Mouse (Mus musculus) spleen, adult 2 months (tissue): ENCODE measurements around the gene Mr1.

Experiments
- CTCF ChIP-seq: fragments of 200-500 bp; IDR thresholded peaks from 2 replicates; pipeline ENCODE4 v1.5.1; 2011; ENCODE audit warnings: mild to moderate bottlenecking, inconsistent platforms; ENCODE audit not compliant: insufficient read depth, insufficient read length, insufficient replicate concordance; ENCODE audit errors: extremely low read depth
- POLR2A ChIP-seq: fragments of 200-500 bp; IDR thresholded peaks from 2 replicates; pipeline ENCODE4 v1.6.1; 2011; ENCODE audit warnings: low read depth, low read length, inconsistent platforms

DNA sequence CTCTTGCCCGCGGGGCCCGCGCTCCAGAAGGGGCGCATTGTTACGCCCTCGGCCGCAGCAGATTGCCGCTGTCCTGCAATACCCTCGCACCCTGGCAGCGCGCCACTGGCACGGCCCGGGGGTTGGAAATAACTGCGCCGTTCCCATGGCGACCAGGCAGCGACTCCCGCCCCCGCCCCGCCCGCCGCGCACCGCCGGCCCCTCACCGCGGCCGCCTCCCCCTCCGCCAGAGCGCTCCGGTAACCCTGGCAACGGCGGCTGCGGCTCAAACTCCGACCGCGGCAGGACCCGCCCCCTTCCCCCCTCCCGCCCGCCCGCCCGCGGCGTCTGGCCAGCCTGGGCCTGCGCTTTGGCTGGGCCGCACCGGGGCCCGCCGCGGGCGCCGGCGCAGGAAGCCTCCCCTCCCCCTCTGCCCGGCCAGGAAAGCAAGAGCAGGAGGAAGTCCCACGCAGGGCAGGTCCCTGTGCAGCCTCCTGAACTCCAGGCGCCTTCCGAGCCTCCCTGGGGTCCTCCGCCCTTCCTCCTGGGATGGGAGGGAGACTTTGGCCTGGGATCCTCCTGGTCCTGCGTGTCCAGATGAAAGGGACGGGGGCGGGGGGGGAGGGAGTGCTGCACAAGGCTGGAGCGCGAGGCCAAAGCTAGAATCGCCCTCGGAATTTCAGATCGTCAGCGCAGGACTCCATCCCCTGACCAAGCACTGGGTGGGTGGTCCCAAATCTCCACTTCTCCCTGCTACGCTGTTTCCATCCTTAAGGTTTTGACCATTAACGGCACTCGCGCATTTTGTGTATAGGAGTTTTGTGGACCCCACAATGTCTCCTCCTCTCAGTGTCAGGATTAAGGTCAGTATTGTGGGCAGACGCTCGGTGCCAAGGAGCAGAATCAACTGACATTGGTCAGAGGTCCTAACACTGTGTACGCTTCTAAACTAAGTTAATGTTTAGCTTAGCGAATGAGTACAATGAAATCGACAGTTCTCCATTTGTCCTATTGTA is 63.0 kb downstream of the Mr1 start:
- TF ChIP-seq POLR2A: peak; percentile 57; the same call in 1 of the 2 replicates
- TF ChIP-seq CTCF: no peak
